Mouse (Mus musculus): Measurements from ENCODE around the gene Prpf40b.

Gene Prpf40b

DNA sequence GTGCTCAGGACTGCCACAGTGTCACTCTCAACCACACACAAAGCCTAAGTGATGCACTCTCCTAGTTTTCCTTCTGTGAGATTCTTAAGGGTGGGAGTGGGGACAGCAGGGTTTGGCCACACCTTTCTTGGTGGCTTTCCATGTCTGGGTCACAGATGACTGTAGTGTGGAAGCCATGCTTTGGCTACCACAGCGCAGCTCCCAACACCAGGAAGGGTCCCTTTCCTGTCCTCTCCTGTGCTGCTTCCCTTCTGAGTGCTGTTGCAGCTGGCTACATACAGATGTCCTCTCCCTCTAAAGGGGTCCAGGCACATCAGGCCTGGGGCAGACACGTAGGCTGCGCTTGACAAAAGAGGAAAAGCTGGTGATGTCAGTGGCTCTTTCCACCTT is 38.8 kb downstream of the Prpf40b start:
- DNase-seq = peak; percentile 98

DNA sequence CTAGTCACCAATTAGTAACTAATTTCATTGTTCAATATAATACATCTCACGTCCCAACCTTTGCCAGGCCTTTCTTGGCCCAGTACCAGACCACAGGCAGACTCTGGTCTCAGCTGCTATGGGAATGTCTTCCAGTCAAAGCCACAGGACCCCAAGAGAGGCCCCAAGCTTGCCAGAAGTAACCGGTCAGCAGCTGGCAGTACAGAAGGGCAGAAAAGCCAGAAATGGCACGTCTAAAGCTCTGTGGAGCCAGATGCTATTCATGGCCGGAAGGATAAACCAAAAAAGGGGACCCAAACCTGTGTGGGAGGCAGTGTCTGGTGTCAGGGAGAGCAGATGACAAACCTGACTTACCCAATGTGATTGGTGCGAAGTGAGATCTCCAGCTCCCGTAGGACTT is 39.6 kb downstream of the Prpf40b start:
- peak; percentile 94 for DNase-seq

DNA sequence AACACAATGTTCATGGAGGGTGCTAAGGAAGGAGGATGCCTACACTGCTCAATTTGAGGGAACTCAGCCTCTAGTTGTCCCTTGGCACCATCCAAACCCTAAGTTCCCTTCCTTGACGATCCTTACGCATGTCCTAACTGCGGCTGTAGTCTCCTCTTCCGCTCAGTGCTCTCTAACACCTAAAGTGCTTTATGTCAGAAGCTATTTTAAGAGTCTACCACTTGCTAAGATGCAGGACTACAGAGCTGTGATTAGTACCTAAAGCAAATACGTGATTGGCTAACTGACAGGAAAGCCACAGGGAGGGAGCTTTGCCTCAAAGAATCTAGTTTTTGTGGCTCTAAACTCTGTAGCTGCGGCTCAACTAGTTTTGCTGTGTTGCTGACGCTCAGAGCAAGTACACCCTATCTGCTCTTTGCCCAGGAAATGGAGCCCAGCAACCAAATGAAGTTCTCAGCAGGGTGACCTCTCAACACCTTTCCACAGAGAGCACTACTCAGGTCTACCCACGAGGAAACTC is 41.0 kb downstream of the Prpf40b start:
- DNase-seq = no peak

GRCm38 (mm10) chr15:99338916-99339315 is 44.0 kb downstream of the Prpf40b start:
- DNase-seq = no peak

- peak; percentile 88 for DNase-seq
Measured at GRCm38 (mm10) chr15:99339669-99340068, 44.8 kb downstream of the Prpf40b start.

DNA sequence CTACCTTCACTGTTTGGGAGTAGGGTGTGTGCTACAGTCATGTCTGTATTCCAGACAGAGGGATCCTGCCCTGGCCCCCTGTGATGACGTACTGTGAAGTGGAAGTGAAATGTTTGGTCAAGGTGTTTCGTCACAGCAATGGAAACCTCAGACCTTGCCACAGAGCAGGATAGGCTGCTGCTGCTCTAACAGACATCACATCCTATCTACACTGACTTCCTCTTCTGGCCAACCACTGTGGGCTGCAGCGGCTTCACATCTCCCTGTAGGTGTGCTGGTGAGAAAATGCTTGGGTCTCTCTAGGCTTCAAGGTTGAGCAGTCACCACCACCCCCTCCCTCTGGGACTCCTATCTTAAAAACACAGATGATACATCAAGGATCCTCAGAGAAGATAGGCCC is 46.2 kb downstream of the Prpf40b start:
- DNase-seq = peak; percentile 91

DNA sequence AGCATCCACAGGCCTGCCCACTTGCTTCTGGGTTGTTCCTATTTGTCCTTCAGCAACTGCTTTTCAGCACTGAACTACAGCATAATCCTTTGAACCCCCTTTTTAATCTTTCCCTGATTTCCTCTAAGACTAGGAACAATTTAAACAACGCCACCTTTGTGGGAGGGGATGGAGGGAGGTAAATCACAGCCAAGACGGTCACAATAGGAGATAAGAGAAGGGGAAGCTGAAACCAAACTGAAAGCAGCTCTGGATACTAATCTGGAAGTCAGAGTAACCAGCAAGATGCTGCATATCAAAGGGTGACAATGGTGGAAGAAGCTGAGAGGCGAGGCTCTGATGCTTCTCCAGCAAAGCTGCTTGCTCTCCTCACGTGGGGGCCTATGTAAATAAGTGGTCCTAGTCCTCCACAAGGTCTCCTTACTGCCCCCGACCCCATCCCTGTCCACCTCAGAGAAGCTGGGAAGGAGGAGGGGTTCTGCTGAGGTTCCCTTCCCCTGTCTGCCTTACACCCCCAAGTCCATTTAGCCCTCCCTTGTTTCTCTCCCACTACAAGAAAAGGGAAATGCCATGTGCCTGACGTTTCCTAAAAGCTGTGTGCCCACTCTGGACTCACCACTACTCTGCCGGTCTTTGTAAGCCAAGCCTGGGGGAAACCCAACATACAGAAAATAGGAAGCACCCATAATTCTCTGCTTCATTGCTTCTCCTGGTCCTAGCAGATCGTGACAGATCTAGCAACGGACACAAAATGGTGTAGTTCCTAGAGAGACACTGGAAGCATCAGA is 47.5 kb downstream of the Prpf40b start:
- DNase-seq = peak; percentile 90

DNA sequence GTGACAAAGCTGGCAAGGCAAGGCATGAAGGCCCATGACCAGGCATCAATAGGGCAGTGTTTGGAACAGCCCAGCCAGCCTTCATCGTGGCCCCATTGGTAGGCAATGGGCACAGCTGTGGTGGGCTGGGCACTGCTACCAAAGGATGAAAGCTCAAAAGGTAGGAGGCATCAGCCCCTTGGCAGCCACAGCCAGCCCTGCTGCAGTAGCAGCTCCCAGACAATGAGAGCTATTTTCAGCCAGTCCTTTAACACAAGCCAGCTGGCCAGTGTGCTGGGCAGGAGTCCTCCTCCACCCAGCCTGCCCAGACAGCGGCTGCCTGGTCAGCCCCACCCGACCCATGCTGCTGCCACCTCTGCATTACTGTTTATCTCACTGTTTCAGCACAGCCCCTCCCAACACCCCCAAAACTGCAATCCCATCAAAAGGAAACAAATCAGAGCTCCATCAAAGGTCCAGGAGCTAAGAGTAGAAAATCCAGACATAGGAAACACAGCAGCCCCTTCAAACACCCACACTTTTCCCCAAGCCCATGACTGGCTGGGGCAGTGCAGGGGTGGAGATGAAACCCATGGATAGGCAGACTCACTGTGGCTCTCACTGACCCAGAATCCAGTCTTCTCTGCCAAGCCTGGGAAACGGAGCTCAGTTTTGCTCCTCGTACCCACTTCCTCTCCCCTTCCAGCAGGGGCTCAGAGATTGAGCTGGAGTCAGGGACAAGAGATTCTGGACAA is 48.7 kb downstream of the Prpf40b start:
- peak; percentile 99 for DNase-seq

DNA sequence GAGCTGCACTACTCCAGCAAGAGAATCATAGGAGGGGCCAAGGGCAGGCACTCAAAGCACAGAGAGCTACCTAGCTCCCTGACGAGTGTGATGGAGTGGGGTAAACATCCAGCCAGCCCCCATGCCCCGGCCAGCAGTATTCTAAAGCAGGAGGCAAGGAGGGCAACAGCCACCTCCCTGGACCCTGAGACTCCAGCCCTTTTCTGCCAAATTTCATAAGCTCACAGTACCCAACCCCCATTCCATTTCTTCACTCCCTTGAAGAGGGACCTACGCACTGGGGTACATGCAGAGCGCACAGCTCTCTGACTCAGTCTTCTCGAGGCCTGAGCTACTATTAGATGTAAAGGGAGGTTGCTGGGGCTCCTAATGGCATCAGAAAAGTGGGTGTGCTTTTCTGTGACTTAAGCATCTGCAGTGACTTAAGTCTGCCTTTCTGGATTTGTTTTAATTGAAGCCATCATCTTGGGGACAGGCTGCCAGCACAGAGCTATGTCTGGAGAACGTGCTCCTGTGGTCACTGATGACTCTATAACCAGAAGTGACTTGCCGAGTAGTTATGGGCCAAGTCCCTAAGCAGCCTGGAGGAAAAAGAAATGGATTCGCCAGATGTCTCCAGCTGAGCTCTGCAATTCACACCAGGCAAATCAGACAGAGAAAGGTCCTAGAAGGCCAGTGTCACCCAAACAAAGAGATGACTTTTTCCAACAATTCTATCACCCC is 49.4 kb downstream of the Prpf40b start:
- peak; percentile 98 for DNase-seq

DNA sequence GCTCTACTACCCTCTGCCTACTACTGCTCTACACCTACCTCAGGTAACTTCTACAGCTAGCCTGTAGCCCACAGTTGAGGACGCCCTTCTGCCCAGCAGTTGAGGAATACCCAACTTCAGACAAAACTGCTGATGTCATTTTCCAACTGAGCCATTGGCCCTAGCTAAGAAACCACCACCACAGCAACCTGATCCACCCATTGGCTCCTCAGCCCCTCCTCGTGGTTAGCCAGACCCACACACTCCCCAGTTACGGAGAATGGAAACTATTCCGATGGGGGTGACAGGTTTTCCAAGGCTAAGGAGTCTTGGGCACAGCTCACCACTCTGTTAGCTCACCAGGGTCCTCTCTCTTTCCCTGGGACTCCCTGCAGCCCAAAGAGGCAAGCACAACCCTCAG is 50.1 kb downstream of the Prpf40b start:
- peak; percentile 94 for DNase-seq

- peak; percentile 75 for DNase-seq
Measured at GRCm38 (mm10) chr15:99351610-99352009, 56.7 kb downstream of the Prpf40b start.

DNA sequence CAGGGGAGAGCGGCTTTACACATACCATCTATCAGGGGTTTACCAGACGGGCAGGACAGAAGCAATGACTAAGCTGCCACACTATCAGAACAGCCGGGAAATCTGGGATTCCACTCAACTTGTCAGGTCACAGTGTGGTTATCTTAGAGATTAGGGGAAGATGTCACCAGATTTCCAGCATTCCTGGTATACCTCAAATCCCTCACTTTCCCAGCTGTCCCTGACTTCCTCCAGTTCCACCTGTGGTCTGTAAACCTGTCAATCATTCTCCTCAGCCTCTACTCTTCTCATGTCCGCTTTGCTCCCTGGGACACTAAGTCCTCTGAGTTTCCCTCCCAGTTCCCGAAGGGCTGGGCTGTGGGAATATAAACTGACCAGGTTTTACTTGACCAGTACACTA is 57.4 kb downstream of the Prpf40b start:
- peak; percentile 85 for DNase-seq

- peak; percentile 89 for DNase-seq
Measured at GRCm38 (mm10) chr15:99355660-99356059, 60.8 kb downstream of the Prpf40b start.

DNA sequence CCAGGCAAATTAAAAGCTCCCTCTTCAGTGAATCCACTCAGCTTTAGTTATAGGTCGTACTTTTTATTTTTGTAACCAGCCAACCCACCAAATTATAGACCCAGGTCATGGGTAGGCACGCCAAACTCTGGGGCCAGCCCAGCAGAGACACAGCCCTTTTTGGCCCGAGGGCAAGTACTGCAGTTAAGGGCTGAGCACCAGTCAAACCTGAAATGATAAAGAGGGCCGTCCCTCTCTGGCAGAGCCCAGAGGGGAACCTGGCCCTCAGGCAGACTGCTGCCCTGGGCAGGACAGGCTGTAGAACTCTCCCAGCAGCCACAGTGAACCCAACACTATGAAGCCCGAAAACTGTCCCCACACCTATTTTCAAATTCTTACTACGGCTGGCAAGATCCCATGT is 61.6 kb downstream of the Prpf40b start:
- DNase-seq = peak; percentile 87

GRCm38 (mm10) chr15:99358952-99359351 is 64.1 kb downstream of the Prpf40b start:
- DNase-seq = peak; percentile 85

DNA sequence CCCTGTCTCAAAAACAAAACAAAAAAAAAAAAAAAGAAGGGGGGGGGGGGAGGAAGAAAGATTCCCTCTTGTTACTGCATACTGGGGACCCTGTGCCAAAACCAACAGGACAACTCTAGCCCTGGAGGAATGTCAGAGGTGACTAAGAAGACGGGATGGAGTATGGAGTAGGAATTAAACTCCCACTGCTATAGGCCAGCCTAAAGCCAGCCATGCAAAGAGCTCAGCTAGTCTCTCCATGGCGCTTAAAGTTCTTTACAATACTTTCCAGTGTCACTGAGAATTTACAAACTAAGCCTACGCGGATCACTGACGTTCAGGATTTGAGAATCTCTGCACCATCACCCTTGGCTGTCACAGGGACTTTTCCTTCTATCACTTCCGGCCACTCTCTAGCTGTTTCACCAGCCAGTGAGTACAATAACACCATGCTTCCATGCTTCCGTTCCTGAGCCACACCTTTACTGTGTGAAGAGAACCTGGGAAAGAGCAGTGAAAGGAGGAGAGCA is 69.2 kb downstream of the Prpf40b start:
- DNase-seq = peak; percentile 85

GRCm38 (mm10) chr15:99364921-99365320 is 70.0 kb downstream of the Prpf40b start:
- DNase-seq = peak; percentile 83
